Mouse (Mus musculus): ENCODE measurements at regions not wholly inside any gene's neighbourhood (a gene's known extent, or its start where the extent isn't known, plus 50 kb on each side); places are given as distances from the start of the nearest gene placed in this dataset.

DNA sequence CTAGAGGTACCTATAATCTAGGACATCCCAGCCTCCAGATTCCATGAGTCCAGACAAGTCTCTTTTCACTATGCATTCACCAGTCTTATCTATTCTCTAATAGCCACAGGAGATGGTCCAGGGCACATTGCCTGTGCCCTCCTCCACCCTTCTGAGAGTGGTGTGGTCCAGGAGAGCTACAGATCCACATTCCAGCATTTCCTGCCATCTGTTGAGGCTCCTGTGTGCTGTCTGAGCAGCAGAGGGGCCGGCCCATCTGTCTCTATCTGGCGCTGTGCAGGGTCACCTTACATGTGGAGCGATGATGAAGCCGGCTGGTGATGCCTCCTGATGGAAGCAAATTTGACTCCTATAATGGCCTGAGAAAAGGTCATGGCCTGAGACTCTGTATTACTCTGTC lies 263.9 kb upstream of the Rpl38 start:
- Histone ChIP-seq H3K79me2 (replicated peaks; ENCODE audit: control insufficient read depth, insufficient read depth, low read length) (no peaks in the 10 kb centered on the region), H3K4me3 (no peak overlapping the region), H3K36me3 (ENCODE audit: control insufficient read depth, insufficient read depth, low read length) (no peaks in the 10 kb centered on the region), H3K9ac (ENCODE audit: low read depth, low read length) (no peak overlapping the region), H3K4me1 (ENCODE audit: control insufficient read depth, insufficient read depth, low read length) (no peaks in the 10 kb centered on the region), H3K27me3 (ENCODE audit: control insufficient read depth, insufficient read depth, low read length) (no peaks in the 10 kb centered on the region), H3K27ac (no peak overlapping the region)
- DNase-seq, result no peak
- WGBS, result 48% methylated on average over 4 of the region's 4 CpGs
- TF ChIP-seq CTCF (IDR thresholded peaks at IDR 0.05) (no peak), POLR2A (IDR thresholded peaks at IDR 0.05; ENCODE audit: insufficient read depth, low read depth, low read length) (no peak), EP300 (IDR thresholded peaks at IDR 0.05; ENCODE audit: insufficient read depth, low read depth, low read length) (no peak)
- intact Hi-C loops (cut with DNase I), result no loop called here

DNA sequence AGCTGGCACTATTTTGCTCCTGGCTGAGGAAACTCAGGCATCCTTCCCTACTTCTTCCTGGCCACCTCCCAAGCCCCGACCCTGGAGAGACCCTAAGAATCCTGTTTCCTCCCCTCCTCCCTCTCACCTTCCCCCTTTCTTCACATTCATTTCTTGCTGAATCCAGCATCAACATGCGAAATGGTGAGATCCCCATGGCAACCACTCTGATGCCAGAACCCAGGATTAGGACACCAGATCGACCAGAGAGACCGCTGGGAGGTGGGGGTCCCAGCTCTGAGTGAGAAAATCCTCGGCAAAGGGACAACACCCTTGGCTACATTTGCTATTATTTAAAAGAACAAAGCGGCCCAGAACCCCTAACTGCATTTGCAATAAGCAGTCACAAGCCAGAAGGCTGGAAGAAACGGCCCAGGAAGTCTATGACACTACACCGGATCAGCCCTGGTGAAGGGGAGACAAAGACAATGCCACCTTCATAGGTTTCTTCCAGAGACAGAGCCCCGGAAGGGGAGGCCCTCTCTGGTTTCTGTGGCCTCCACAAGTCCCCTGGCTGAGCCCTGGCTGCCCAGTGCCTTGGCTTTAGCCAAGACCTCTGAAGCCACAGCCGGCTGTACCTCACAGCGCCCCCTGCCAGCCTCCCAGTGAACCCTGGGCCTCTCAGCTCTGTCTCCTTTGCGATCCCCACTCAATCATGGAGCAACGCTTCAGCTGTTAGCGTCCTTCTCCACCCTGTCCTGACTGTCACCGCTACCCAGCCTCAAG lies 265.6 kb upstream of the Rpl38 start:
- no peak for DNase-seq
- Histone ChIP-seq H3K79me2 (replicated peaks; ENCODE audit: control insufficient read depth, insufficient read depth, low read length) (no peaks in the 10 kb centered on the region), H3K4me3 (no peak overlapping the region), H3K9ac (ENCODE audit: low read depth, low read length) (no peak overlapping the region), H3K4me1 (ENCODE audit: control insufficient read depth, insufficient read depth, low read length) (no peaks in the 10 kb centered on the region), H3K27me3 (ENCODE audit: control insufficient read depth, insufficient read depth, low read length) (no peaks in the 10 kb centered on the region), H3K36me3 (ENCODE audit: control insufficient read depth, insufficient read depth, low read length) (no peaks in the 10 kb centered on the region), H3K27ac (no peak overlapping the region)
- TF ChIP-seq CTCF (IDR thresholded peaks at IDR 0.05) (peak; percentile 43), EP300 (IDR thresholded peaks at IDR 0.05; ENCODE audit: insufficient read depth, low read depth, low read length) (no peak)
- intact Hi-C loops (cut with DNase I), result no loop called here
- WGBS, result 55% methylated on average over 15 of the region's 15 CpGs

DNA sequence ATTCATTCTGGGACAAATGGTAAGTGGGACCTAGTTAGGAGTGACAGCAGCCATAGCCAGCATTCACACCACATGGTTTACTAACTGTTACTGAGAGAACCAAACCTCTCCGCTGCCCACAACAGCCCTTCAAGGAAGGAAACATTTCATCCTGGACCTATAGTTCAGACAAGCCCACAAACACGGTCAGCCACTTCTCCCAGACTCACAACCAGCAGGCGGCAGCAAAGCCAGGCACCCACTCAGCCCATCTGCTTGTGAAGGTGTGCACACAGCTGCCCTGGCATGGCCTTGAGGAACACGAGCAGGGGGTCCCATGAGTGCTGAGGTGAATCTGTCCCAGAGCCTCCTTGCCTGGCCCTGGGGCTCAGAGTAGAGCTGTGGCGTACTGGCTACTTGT lies 267.6 kb upstream of the Rpl38 start:
- Histone ChIP-seq H3K36me3 (ENCODE audit: control insufficient read depth, insufficient read depth, low read length) (no peaks in the 10 kb centered on the region), H3K27ac (no peak overlapping the region), H3K79me2 (replicated peaks; ENCODE audit: control insufficient read depth, insufficient read depth, low read length) (no peaks in the 10 kb centered on the region), H3K4me3 (no peak overlapping the region), H3K9ac (ENCODE audit: low read depth, low read length) (no peak overlapping the region), H3K27me3 (ENCODE audit: control insufficient read depth, insufficient read depth, low read length) (no peaks in the 10 kb centered on the region), H3K4me1 (ENCODE audit: control insufficient read depth, insufficient read depth, low read length) (no peaks in the 10 kb centered on the region)
- TF ChIP-seq EP300 (IDR thresholded peaks at IDR 0.05; ENCODE audit: insufficient read depth, low read depth, low read length) (no peak), CTCF (IDR thresholded peaks at IDR 0.05) (peak; percentile 27; the same call in 1 of the 2 replicates)
- WGBS, result 60% methylated on average over 5 of the region's 5 CpGs
- intact Hi-C loops (cut with DNase I), result no loop called here
- DNase-seq, result no peak

DNA sequence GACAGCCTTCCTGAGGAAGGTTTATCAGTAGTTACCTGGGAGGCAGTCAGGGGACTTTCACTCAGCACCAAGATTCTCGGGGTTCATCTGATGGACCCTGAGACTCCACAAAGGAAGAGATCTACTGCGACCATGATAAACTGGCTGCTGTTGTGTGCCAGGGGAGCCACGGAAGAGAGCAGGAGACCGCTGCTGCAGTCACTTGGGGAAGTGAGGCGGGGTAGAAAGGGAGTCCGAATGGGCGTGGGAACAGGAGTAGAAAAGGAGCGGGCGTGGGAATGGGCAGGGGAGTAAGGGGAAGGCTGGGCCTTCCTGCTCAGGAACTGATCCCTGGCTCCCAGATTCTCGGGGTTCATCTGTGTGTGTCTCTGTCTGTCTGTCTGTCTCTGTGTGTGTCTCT lies 276.2 kb upstream of the Rpl38 start:
- intact Hi-C loops (cut with DNase I), result no loop called here

DNA sequence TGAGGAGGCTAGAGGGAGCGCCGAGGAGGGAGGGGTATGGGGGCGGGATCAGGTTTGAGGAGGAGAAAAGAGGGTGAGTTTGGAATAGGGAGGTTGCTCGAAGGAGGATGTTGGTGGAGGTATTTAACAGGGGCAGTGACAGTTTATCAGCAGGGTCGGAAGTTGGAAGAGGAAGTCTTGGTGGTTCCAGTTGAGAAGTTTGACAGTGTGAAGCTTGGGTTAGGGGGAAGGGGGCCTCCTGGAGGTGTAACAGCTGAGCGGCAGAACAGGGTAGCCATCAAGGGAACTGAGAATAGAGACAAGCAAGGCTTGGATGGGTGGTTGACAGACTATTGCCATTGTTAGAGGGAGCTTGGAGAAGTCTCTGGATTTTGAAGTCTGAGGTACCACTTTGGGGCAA lies 276.8 kb upstream of the Rpl38 start:
- Histone ChIP-seq H3K79me2 (replicated peaks; ENCODE audit: control insufficient read depth, insufficient read depth, low read length) (no peaks in the 10 kb centered on the region), H3K27ac (no peak overlapping the region), H3K27me3 (ENCODE audit: control insufficient read depth, insufficient read depth, low read length) (no peaks in the 10 kb centered on the region), H3K4me1 (ENCODE audit: control insufficient read depth, insufficient read depth, low read length) (no peaks in the 10 kb centered on the region), H3K4me3 (no peak overlapping the region), H3K9ac (ENCODE audit: low read depth, low read length) (no peak overlapping the region), H3K36me3 (ENCODE audit: control insufficient read depth, insufficient read depth, low read length) (no peaks in the 10 kb centered on the region)
- TF ChIP-seq POLR2A (IDR thresholded peaks at IDR 0.05; ENCODE audit: insufficient read depth, low read depth, low read length) (no peak), CTCF (IDR thresholded peaks at IDR 0.05) (no peak), EP300 (IDR thresholded peaks at IDR 0.05; ENCODE audit: insufficient read depth, low read depth, low read length) (no peak)
- intact Hi-C loops (cut with DNase I), result no loop called here
- DNase-seq, result no peak
- 30% methylated on average over 6 of the region's 6 CpGs for WGBS

More for the DNA sequence above, 276.2 kb upstream of the Rpl38 start:
- no peaks in the 10 kb centered on the region for H3K4me1 ChIP-seq (ENCODE audit: control insufficient read depth, insufficient read depth, low read length)
- WGBS, result 48% methylated on average over 10 of the region's 10 CpGs
- no peak overlapping the region for H3K9ac ChIP-seq (ENCODE audit: low read depth, low read length)
- no peak overlapping the region for H3K4me3 ChIP-seq
- TF ChIP-seq POLR2A (IDR thresholded peaks at IDR 0.05; ENCODE audit: insufficient read depth, low read depth, low read length) (no peak), CTCF (IDR thresholded peaks at IDR 0.05) (no peak), EP300 (IDR thresholded peaks at IDR 0.05; ENCODE audit: insufficient read depth, low read depth, low read length) (no peak)
- H3K36me3 ChIP-seq (ENCODE audit: control insufficient read depth, insufficient read depth, low read length), result no peaks in the 10 kb centered on the region
- no peak overlapping the region for H3K27ac ChIP-seq
- no peaks in the 10 kb centered on the region for H3K79me2 ChIP-seq (replicated peaks; ENCODE audit: control insufficient read depth, insufficient read depth, low read length)
- no peak for DNase-seq
- H3K27me3 ChIP-seq (ENCODE audit: control insufficient read depth, insufficient read depth, low read length), result no peaks in the 10 kb centered on the region

DNA sequence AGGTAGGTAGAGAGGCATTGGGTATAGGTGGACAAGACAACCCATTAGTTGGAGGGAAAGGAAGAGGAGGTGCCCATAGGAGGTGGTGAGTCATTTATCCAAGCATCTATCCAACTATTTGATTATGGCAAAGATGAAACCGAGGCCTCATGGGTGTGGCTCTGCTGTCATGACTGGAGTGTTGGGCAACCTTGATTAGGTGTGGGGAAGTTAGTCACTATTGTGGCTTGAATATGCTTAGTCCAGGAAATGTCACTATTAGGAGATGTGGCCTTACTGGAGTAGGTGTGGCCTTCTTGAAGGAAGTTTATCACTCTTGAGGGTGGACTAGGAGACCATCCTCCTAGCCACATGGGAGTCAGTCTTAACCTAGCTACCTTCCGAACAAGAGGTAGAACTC lies 281.2 kb upstream of the Rpl38 start:
- no peaks in the 10 kb centered on the region for H3K27me3 ChIP-seq (ENCODE audit: control insufficient read depth, insufficient read depth, low read length)
- no peak for TF ChIP-seq CTCF (IDR thresholded peaks at IDR 0.05)
- TF ChIP-seq POLR2A (IDR thresholded peaks at IDR 0.05; ENCODE audit: insufficient read depth, low read depth, low read length), result no peak
- TF ChIP-seq EP300 (IDR thresholded peaks at IDR 0.05; ENCODE audit: insufficient read depth, low read depth, low read length), result no peak
- no peak overlapping the region for H3K27ac ChIP-seq
- no peak overlapping the region for H3K4me3 ChIP-seq
- H3K9ac ChIP-seq (ENCODE audit: low read depth, low read length), result no peak overlapping the region
- H3K4me1 ChIP-seq (ENCODE audit: control insufficient read depth, insufficient read depth, low read length), result no peaks in the 10 kb centered on the region
- no peaks in the 10 kb centered on the region for H3K79me2 ChIP-seq (replicated peaks; ENCODE audit: control insufficient read depth, insufficient read depth, low read length)
- no peaks in the 10 kb centered on the region for H3K36me3 ChIP-seq (ENCODE audit: control insufficient read depth, insufficient read depth, low read length)
- 78% methylated on average over 2 of the region's 2 CpGs for WGBS
- no peak for DNase-seq
- intact Hi-C loops (cut with DNase I), result no loop called here

Measured in heart, adult 2 months (tissue).